Mouse (Mus musculus) lung, postnatal 0 days (tissue): ENCODE results near the gene Zfp524. TPM values are rescaled to one million over a fixed set of nuclear protein-coding genes. Genes with fewer than 3 reads are reported as not detected.

Source experiments
- ATAC-seq: fragments of 200-750 bp; cut with Nextera tagmentation; 2 replicates; pipeline ENCODE4 v1.8.0; 2017; ENCODE audit warnings: moderate library complexity
- DNase-seq: peaks from one replicate; pipeline ENCODE4 v3.0.0-alpha.2; 2016; ENCODE audit warnings: low spot score
- H3K27ac ChIP-seq: fragments of 300-500 bp; sonication (generic); 2 replicates; pipeline ENCODE4 v1.5.1; 2014; ENCODE audit warnings: antibody characterized with exemption, mild to moderate bottlenecking, low read length, mixed read lengths
- H3K27me3 ChIP-seq: fragments of 300-500 bp; sonication (generic); replicated peaks from 2 replicates; pipeline ENCODE4 v1.6.1; 2014; ENCODE audit warnings: low read length, mixed read lengths; ENCODE audit not compliant: insufficient read depth
- H3K36me3 ChIP-seq: fragments of 300-500 bp; sonication (generic); 2 replicates; pipeline ENCODE4 v1.6.1; 2014; ENCODE audit warnings: low read length, mixed read lengths; ENCODE audit not compliant: insufficient read depth
- H3K4me1 ChIP-seq: fragments of 300-500 bp; sonication (generic); 2 replicates; pipeline ENCODE4 v1.6.1; 2014; ENCODE audit warnings: antibody characterized with exemption, low read depth, low read length, mixed read lengths; ENCODE audit not compliant: insufficient read depth
- H3K4me2 ChIP-seq: fragments of 300-500 bp; sonication (generic); replicated peaks from 2 replicates; pipeline ENCODE4 v1.6.1; 2014; ENCODE audit warnings: low read depth, mild to moderate bottlenecking, low read length, moderate library complexity, mixed read lengths
- H3K4me3 ChIP-seq: fragments of 300-500 bp; sonication (generic); 2 replicates; pipeline ENCODE4 v1.5.1; 2014; ENCODE audit warnings: low read depth, low read length
- H3K9ac ChIP-seq: fragments of 300-500 bp; sonication (generic); replicated peaks from 2 replicates; pipeline ENCODE4 v1.6.1; 2014; ENCODE audit warnings: low read depth, mild to moderate bottlenecking
- H3K9me3 ChIP-seq: fragments of 300-500 bp; sonication (generic); 2 replicates; pipeline ENCODE4 v1.6.1; 2016; ENCODE audit warnings: low read length, mixed read lengths
- CTCF ChIP-seq: IDR thresholded peaks from 2 replicates; pipeline ENCODE4 v1.5.1; 2016; ENCODE audit warnings: antibody characterized with exemption, mild to moderate bottlenecking
- EP300 ChIP-seq: IDR thresholded peaks from 2 replicates; pipeline ENCODE4 v1.6.1; 2016; ENCODE audit warnings: antibody characterized with exemption, mild to moderate bottlenecking, control low read depth
- WGBS: fragments of 180-500 bp; shearing (Covaris S2); extraction: QIAGEN DNeasy Blood & Tissue Kit; methylation state at CpG from one replicate; pipeline ENCODE4 v1.1.7; 2014; 5-methylcytosine and 5-hydroxymethylcytosine counted together
- polyA plus RNA-seq: library from polyadenylated mRNA; unstranded; fragments of >200 nt; fragmentation: Nextera tagmentation; extraction: Ambion mirVana; gene quantifications from 2 replicates; pipeline ENCODE4 v1.2.1, GENCODE M21; 2015

Zfp524 gene
- polyA plus RNA-seq, 1 experiment from 2014 or later: 22.4 TPM

DNA sequence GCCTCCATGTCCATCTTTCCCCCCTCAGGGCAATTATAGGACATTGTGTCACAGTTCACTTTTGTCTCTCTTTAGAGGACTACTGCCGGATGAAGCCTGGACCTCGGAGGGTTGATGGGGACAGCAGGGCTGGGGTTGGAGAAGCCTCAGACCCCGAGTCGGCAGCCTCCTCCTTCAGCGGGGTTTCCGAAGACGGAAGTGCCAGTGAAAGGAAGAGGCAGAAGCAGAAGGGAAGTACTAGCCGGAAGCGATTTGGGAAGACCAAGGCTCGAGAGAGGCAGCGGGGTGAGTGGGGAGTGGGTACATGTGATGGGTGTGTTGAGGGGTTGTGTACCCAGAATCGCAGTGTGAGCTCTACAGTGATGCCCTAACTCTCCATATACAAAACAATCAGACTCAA is 45.2 kb downstream of the Zfp524 start:
- DNase-seq: no peak
- no peak for ATAC-seq
- Histone ChIP-seq H3K27me3 (peaks cover 39% of the 10 kb centered on the region), H3K9ac (no peak overlapping the region), H3K4me3 (no peak overlapping the region), H3K9me3 (no peaks in the 10 kb centered on the region), H3K27ac (no peak overlapping the region), H3K4me1 (peaks cover 11% of the 10 kb centered on the region; the same call in 1 of the 2 replicates), H3K4me2 (no peak overlapping the region), H3K36me3 (no peaks in the 10 kb centered on the region)
- TF ChIP-seq CTCF (no peak), EP300 (no peak)
- 87% methylated on average over 12 of the region's 12 CpGs for WGBS

DNA sequence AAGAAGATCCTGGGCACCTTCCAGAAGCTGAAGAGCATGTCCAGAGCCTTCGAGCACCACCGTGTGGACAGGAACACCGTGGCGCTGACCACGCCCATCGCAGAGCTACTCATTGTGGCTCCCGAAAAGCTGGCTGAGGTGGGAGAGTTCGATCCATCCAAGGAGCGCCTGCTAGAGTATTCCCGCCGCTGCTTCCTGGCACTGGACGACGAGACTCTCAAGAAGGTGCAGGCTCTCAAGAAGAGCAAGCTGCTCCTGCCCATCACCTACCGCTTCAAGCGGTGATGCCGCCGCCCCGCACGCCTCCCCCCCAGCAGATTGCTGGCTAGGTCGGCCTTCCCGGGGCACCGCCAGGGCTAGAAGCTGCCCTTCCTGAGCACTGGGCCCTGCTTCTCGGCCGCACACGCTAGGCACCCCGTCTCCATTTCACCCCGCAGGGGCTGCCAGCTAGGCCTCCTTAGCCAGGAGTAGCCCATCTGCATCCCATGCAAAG is 46.1 kb downstream of the Zfp524 start:
- DNase-seq (peak; percentile 90), ATAC-seq (no peak)
- H3K4me1 ChIP-seq: peaks cover 11% of the 10 kb centered on the region; the same call in 1 of the 2 replicates
- 1% methylated on average over 27 of the region's 27 CpGs for WGBS
- no peak for TF ChIP-seq EP300
- peak; percentile 85 for TF ChIP-seq CTCF
- peak overlapping the region; percentile 91 for H3K4me2 ChIP-seq
- peak overlapping the region; percentile 96 for H3K9ac ChIP-seq
- H3K27ac ChIP-seq: peak overlapping the region; percentile 100
- H3K4me3 ChIP-seq: peak overlapping the region; percentile 76
- no peaks in the 10 kb centered on the region for H3K9me3 ChIP-seq
- no peaks in the 10 kb centered on the region for H3K36me3 ChIP-seq
- peaks cover 30% of the 10 kb centered on the region for H3K27me3 ChIP-seq

- H3K4me1 ChIP-seq: peaks cover 11% of the 10 kb centered on the region; the same call in 1 of the 2 replicates
- DNase-seq (peak; percentile 99), ATAC-seq (peak; percentile 93)
- peaks cover 22% of the 10 kb centered on the region for H3K27me3 ChIP-seq
- H3K36me3 ChIP-seq: no peaks in the 10 kb centered on the region
- TF ChIP-seq CTCF (peak; percentile 76), EP300 (0 out of 2 replicates have a peak, but pooled peaks have one; percentile 37)
- peak overlapping the region; percentile 76 for H3K4me3 ChIP-seq
- H3K9me3 ChIP-seq: no peaks in the 10 kb centered on the region
- peak overlapping the region; percentile 96 for H3K9ac ChIP-seq
- peak overlapping the region; percentile 100 for H3K27ac ChIP-seq
- under 1% methylated on average over 60 of the region's 60 CpGs for WGBS
- peak overlapping the region; percentile 91 for H3K4me2 ChIP-seq
These were observed 46.9 kb downstream of the Zfp524 start for GRCm38 (mm10) chr7:5060944-5061773.

DNA sequence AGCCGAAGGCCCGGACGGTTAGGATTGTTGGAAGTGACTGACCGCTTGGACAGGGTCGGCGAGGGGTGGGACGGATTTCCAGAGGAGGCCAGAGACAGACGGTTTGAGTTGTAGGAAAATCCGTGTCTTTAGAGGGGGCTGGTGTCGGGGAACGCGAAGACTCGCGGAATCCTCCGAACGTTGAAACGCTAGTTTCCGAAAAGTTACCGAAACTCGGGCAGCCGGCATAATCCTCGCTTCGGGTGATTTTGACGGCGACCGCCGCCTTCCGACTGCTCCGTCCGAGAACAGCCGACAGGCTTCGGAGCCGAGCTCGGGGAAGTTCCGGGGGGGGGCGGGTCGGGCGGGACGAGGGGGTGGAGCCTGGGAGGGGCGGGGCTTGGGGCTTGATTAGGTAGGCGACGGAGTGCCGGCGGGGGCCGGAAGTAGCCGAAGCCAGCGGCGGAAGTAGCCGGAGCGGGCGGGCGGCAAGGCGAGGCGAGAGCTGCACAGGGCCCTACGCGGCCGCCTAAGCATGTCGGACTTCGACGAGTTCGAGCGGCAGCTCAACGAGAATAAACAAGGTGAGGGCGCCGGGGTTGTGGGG is 47.7 kb downstream of the Zfp524 start, which contains the start of gene U2af2:
U2af2 (plus strand) TSS at position 370 of the 586 bp plus-strand sequence.
- Histone ChIP-seq H3K27me3 (peaks cover 15% of the 10 kb centered on the region), H3K9ac (peak within 1 kb of the TSS; percentile 96), H3K27ac (peak within 1 kb of the TSS; percentile 100), H3K4me3 (peak within 1 kb of the TSS; percentile 76), H3K36me3 (no peaks in the 10 kb centered on the region), H3K9me3 (no peaks in the 10 kb centered on the region), H3K4me2 (peak within 1 kb of the TSS; percentile 91), H3K4me1 (peaks cover 11% of the 10 kb centered on the region; the same call in 1 of the 2 replicates)
- DNase-seq (peak; percentile 97), ATAC-seq (peak; percentile 84)
- TF ChIP-seq CTCF (no peak; the same call in 1 of the 2 replicates), EP300 (no peak)
- under 1% methylated on average over 36 of the region's 65 CpGs for WGBS

GRCm38 (mm10) chr7:5062360-5063001 is 48.3 kb downstream of the Zfp524 start:
- Histone ChIP-seq H3K27me3 (peaks cover 9% of the 10 kb centered on the region), H3K27ac (peak overlapping the region; percentile 100), H3K9me3 (no peaks in the 10 kb centered on the region), H3K4me1 (peaks cover 11% of the 10 kb centered on the region; the same call in 1 of the 2 replicates), H3K36me3 (no peaks in the 10 kb centered on the region), H3K4me3 (peak overlapping the region; percentile 76), H3K4me2 (peak overlapping the region; percentile 91), H3K9ac (peak overlapping the region; percentile 96)
- ATAC-seq: peak; percentile 54
- peak; percentile 93 for DNase-seq
- WGBS: 4% methylated on average over 40 of the region's 51 CpGs
- 0 out of 2 replicates have a peak, but pooled peaks have one; percentile 11 for TF ChIP-seq EP300
- no peak for TF ChIP-seq CTCF

DNA sequence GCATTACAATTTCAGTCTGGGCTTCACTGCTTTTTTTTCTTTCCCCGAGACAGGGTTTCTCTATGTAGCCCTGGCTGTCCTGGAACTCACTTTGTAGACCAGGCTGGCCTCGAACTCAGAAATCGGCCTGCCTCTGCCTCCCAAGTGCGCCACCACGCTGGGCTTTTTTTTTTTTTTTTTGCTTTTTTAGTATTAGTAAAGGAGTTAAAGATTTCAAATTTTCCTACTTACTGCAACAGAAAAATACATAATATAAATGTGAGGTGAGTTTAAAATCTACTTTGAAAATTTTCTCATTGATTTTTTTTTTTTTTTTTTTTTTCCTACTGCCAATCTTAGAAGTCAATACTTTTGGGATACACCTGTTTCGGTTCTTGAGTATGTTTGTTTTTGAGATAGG is 50.7 kb downstream of the Zfp524 start:
- no peaks in the 10 kb centered on the region for H3K9me3 ChIP-seq
- no peak overlapping the region for H3K4me3 ChIP-seq
- no peak overlapping the region for H3K9ac ChIP-seq
- H3K4me2 ChIP-seq: no peak overlapping the region
- TF ChIP-seq CTCF (no peak), EP300 (no peak)
- ATAC-seq: no peak
- H3K27ac ChIP-seq: no peak overlapping the region
- peaks cover 5% of the 10 kb centered on the region; the same call in 1 of the 2 replicates for H3K36me3 ChIP-seq
- 93% methylated on average over 6 of the region's 6 CpGs for WGBS
- H3K27me3 ChIP-seq: no peaks in the 10 kb centered on the region
- no peak for DNase-seq
- peaks cover 11% of the 10 kb centered on the region; the same call in 1 of the 2 replicates for H3K4me1 ChIP-seq

Other genes with a start within 250 kb of the Zfp524 start
- gene Fam71e2, start 243.1 kb upstream of the Zfp524 start, polyA plus RNA-seq: not detected in 2 replicates
- gene Il11, start 231.6 kb upstream of the Zfp524 start, polyA plus RNA-seq: 0.29 and 0.64 TPM in 2 replicates
- 0.55 and 0.74 TPM in 2 replicates for gene Tmem190, start 231.5 kb upstream of the Zfp524 start, polyA plus RNA-seq
- gene Tmem238, start 224.8 kb upstream of the Zfp524 start, polyA plus RNA-seq: 39.2 and 45.4 TPM in 2 replicates
- 282 and 294 TPM in 2 replicates for gene Rpl28, start 221.5 kb upstream of the Zfp524 start, polyA plus RNA-seq
- gene Ube2s, start 201.8 kb upstream of the Zfp524 start, polyA plus RNA-seq: 158 and 162 TPM in 2 replicates
- 0.43 and 0.51 TPM in 2 replicates for gene Shisa7, start 169.7 kb upstream of the Zfp524 start, polyA plus RNA-seq
- gene Isoc2b, start 144.2 kb upstream of the Zfp524 start, polyA plus RNA-seq: 12.7 and 16.1 TPM in 2 replicates
- 0.53 and 0.57 TPM in 2 replicates for gene Isoc2a, start 137.3 kb upstream of the Zfp524 start, polyA plus RNA-seq
- gene Gm36210, start 107.9 kb upstream of the Zfp524 start, polyA plus RNA-seq: not detected in 2 replicates
- 2.7 TPM in 2 replicates for gene Zfp628, start 99.2 kb upstream of the Zfp524 start, polyA plus RNA-seq
- gene Nat14, start 92.4 kb upstream of the Zfp524 start, polyA plus RNA-seq: 1.1 and 2.3 TPM in 2 replicates
- 1.4 and 1.7 TPM in 2 replicates for gene Ssc5d, start 88.6 kb upstream of the Zfp524 start, polyA plus RNA-seq
- gene Sbk2, start 50.0 kb upstream of the Zfp524 start, polyA plus RNA-seq: 0.19 and 0.26 TPM in 2 replicates
- 0.37 TPM in 2 replicates for gene Sbk3, start 43.2 kb upstream of the Zfp524 start, polyA plus RNA-seq
- 29.7 and 30.6 TPM in 2 replicates for gene Zfp579, start 18.3 kb upstream of the Zfp524 start, polyA plus RNA-seq
- 20.5 and 20.8 TPM in 2 replicates for gene Fiz1, start 282 bp downstream of the Zfp524 start, polyA plus RNA-seq
- gene Gm44973, start 1.1 kb downstream of the Zfp524 start, polyA plus RNA-seq: 2.1 and 4.4 TPM in 2 replicates
- 3.4 and 3.8 TPM in 2 replicates for gene Zfp865, start 6.0 kb downstream of the Zfp524 start, polyA plus RNA-seq
- 0.42 and 1.2 TPM in 2 replicates for gene Ccdc106, start 6.1 kb downstream of the Zfp524 start, polyA plus RNA-seq
- not detected in 2 replicates for gene 4632433K11Rik, start 19.7 kb downstream of the Zfp524 start, polyA plus RNA-seq
- 6.5 and 7.7 TPM in 2 replicates for gene Zfp784, start 24.0 kb downstream of the Zfp524 start, polyA plus RNA-seq
- 25.7 and 30.4 TPM in 2 replicates for gene Zfp580, start 37.1 kb downstream of the Zfp524 start, polyA plus RNA-seq
- 42.0 and 46.1 TPM in 2 replicates for gene U2af2, start 47.7 kb downstream of the Zfp524 start, polyA plus RNA-seq
- 40.7 and 41.6 TPM in 2 replicates for gene Epn1, start 65.8 kb downstream of the Zfp524 start, polyA plus RNA-seq
- not detected in 2 replicates for gene Rfpl4, start 102.5 kb downstream of the Zfp524 start, polyA plus RNA-seq
- gene Rasl2-9, start 111.5 kb downstream of the Zfp524 start, polyA plus RNA-seq: 0.52 and 0.88 TPM in 2 replicates
- not detected in 2 replicates for gene Vmn1r55, start 135.3 kb downstream of the Zfp524 start, polyA plus RNA-seq
- not detected in 2 replicates for gene Vmn1r56, start 182.3 kb downstream of the Zfp524 start, polyA plus RNA-seq
- gene Vmn1r57, start 204.1 kb downstream of the Zfp524 start, polyA plus RNA-seq: not detected in 2 replicates